Mouse (Mus musculus) layer of hippocampus, adult 8-10 months (tissue): ENCODE measurements around the gene Smc1a. TPM values are rescaled to one million over a fixed set of nuclear protein-coding genes. Genes with fewer than 3 reads are reported as not detected.

Source experiments
- DNase-seq, 2 experiments: peaks; one replicate each; pipeline ENCODE4 v3.0.0; 2022; ENCODE audit warnings: low spot score in 2 of 2
- total RNA-seq, 4 experiments: library from RNA; stranded (reverse); gene quantifications; 2 replicates each; pipeline ENCODE4 v1.2.4; 2022

Gene Smc1a
- total RNA-seq = 10 to 100 TPM; 50.3 to 57.7 (median 52.3) TPM

DNA sequence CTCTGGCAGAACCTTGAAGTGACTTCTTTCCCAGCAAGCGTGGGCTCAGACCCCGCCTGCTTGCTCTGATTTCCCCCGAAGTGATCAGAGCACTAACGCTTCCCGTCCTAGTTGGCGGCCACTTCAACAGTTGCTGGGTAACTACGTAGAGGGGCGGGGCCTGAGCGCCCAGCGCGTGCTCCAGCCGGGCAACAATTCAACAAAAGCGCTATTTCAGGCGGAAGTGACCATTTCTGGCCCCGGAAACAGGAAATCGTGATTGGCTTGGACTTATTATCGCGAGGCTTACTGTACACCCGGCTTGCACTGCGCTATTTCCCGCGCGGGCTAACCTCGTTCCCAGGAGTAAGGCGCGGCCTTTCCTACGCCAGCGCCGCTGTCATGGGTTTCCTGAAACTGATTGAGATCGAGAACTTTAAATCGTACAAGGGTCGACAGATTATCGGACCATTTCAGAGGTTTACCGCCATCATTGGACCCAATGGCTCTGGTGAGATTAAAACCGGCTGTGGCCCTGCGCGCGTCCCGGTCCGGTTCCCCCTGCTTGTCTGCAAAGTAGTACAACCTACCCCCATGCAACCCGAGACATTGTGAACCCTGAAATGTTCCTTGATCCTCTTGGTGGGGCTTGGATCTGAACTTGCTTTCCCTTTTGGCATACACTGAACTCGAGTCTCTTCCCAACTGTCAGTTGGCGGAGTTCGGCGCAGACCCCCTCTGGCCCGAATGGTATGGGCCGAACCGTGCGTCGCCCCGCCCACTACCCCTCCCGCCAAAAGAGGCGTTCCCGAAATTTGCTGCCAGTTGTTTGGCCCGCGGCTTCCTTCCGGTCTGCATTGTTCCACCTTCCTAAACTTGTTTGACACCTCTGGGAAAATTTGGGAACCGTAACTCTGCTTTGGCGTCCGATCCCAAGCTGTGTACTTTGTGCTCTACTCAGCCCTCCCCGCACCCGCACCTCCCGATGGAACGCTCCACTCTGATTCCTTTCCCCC is at the start of gene Smc1a, which contains the start of gene Ribc1:
Gene Smc1a, plus strand, starts transcription at position 278 of the 995 bp plus-strand sequence.
Gene Ribc1, minus strand, starts transcription at position 145 of the 995 bp plus-strand sequence.
- DNase-seq = peak; percentile 91 to 92

DNA sequence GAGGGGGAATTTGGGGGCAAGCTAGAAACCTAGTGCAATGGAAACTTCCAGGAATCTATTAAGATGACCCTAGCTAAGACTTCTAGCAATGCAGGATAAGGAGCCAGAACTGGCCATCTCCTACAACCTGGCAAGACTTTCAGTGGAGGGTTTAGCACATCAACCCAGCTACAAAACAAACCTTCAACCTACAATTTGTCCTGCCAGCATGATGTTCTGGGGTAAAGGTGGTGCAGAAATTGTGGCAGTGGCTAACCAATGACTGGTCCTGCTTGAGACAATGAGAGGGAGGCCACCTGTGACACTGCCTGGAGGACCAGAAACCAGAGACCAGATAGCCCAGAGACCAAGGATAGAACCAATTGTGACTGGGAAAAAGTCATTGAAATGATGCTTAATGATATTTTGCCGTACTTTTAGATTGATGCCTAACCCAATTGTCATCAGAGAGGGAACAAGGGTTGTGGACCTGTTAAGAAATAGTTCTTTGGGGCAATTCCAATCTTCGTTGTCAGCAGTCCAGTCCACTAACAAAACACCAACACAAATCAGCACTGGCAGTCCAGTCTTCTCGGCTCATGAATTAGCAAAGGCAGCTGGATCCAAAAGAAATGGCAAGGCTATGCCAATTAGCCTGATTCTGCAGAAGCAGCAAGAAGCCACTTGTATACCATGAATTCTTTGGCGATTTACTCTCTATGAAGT is 17.1 kb upstream of the Smc1a start:
- DNase-seq = no peak

DNA sequence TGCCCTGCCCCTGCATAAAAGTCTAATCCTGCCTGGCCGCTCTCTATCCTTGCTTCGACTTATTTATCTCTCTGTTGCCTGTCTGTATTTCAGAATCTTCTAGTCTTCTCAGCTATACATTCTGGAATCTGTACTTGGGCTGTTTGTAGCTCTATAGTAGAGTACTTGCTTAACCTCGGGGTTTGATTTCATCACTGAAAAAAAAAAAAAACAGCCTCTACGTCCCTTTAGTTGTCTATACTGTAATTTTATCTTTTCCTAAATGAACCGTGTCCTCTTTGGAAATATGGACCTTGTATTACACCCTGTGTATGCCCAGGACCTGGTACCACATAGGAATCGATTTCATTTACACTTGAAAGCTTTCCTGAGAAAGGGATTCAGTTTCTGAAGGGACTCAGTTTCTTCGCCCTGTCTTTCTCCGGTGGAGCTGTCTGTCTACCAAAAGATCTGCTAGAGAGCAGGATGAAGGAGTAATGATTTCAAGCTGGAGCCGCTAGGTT is 15.0 kb upstream of the Smc1a start:
- no peak for DNase-seq

DNA sequence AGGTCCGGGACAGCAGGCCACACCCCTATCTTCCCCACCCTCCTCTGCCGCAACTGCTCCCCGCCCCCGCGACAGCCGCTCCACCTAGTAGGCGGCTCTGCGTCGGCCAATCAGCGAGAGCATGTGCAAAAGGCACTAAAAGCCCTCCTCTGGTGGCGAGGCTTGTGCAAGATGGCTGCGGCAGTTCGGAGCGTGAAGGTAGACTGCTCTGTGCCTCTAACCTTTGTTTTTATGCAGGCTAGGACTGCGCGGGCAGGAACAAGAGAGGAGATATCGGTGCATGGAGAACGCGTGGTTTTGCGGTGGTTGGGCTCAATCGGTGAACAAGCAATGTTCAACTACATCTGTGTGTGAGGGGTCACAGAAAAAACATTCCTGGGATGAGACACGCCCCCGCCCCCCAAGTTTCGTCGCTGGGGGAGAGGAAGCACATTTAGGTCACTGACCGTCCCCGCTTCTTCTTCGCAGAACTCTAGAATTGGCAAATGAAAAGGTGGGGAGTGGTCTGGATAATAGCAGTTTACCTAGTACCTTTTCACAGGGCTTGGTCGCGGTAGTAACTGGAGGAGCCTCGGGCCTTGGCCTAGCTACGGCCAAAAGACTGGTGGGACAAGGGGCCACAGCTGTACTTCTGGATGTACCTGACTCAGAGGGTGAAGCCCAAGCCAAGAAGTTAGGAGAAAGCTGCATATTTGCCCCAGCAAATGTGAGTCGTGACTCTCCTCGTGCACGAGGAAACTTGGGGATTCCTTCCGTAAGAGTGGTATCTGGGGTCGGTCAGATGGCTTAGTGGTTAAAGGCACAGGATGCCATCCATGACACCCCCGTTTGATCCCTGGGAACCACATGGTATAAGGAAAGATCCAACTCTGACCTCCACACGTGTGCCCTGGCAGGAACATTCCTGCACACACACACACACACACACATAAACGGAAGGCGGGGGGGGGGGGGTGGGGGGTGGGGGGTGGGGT is 14.2 kb upstream of the Smc1a start, which contains the start of gene Hsd17b10:
Gene Hsd17b10, plus strand, starts transcription at position 109 of the 974 bp plus-strand sequence.
- peak; percentile 68 to 74 for DNase-seq

DNA sequence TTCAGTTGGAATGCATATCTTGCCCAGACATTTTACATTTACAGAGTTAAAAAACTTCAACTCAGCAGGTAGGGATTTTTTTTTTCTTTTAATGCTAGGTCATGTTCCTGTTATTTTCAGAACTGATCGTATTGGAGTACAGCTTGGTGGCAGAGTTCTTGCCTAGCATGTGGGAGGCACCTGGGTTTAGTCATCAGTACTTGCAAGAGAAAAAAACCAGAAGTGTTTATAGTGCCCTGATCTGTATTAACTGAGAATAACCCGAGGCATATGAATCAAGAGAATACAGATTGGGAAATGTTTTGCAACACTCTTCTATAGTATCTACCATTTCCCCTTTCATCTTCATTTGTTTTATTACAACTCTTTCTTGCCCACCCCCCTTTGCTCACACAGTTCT is 13.4 kb upstream of the Smc1a start:
- DNase-seq = no peak

DNA sequence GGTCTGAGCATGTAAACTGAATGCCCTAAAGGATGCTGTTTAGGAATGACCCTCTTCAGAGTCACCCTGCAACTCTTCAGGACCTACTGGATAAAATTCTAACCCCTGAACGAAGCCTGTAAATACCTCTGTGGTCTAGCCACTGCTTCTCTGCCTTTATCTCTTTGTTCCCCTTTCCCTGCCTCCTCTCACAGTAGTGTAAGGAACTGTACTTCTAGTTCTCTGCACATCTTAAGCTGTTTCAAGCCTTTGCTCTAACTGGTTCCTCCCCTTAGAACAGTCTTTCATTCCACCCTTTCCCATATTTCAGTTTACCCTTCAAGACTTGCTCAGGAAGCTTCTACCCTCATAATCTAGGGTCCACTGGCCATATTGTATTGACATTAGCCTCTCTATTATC is 8.4 kb upstream of the Smc1a start:
- DNase-seq = no peak

DNA sequence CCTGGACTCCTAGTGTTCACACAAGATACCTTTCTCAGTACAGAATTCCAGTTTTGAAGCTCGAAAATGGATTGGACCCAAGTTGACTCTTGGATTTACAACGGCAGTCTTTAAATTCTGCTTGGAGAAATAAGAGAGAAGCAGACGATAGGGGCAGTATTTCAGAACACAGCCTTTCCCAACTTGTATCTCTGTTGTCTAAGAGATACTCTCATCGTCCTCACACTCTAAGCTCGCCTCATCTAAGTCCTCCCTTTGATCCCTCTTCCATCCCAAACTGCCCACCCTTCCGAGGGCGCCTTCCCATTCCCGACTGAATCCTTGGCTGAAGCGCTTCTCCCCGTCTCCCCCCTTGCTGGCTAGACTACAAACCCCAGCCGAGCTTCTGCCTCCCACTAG is 477 bp upstream of the Smc1a start:
- DNase-seq = no peak

DNA sequence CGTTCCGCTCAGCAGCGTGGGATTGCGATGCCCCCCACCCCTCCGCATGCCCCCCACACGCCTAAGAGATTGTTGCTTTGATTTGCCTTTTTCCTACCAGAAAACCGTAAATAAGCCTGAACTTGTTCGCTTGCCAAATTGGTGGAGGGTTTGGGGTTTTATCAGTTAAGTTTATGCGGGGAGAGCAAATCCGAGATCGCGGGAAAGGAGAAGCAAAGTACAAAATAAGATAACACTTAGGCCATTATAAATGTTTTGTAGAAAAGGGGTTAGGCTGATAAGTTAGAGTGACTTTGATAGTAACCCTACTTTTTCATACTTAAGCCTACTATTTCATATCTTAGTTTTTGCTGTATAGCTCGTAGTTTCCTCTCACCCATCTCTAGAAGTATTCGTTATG is 958 bp downstream of the Smc1a start:
- DNase-seq = no peak

DNA sequence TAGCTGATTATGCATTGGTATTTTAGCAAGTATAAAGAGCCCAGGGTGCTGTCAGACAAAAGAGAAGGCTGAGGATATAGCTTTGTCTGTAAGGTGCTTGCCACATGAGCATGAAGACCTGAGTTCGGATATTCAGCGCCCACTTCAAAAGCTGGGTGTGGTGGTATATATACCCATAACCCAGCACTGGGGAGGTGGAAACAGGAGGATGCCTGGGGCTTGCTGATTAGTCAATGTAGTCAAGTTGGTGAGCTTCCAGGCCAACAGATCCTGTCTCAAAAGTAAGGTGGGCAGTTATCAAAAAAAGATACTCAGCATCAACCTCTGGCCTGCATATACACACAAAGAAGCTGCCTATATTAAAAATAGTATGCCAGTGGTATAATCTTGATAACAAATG is 3.1 kb downstream of the Smc1a start:
- no peak for DNase-seq

DNA sequence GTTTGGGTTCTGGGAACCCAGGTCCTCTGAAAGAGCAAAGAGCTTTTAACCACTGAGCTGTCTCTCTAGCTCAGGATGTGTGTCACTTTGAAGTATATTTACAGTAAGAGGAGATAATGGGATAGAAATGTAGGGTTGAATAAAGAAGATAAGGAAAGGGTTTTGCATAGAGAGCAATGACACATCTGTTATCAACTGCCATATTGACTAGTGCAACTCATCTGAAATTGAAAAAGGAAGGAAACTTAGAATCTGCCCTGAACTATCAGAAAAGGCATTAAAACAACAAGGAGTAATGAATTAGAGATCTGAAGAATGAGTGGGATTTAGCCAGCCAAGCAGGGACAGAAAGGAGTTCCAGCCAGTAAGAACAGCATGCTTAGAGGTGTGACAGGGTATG is 23.6 kb downstream of the Smc1a start:
- no peak for DNase-seq

DNA sequence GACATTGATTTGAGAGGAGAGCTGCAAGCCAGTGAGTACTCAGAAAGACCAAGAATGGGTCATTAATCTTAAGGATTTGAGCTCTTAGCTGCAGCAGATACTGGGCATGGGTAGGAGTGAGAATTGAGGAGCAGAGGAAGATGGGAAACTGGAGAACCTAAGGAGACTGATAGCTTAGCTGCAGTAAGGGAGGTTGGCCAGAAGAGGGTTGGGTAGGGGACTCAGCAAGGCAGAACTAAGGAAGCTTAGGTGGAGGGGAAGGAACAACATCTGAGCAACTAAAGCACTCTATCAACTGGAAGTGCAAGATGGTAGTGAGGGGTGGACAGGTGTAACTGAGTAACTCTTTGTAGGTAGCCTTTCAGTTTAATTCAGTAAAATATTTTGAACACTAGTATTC is 31.0 kb downstream of the Smc1a start:
- DNase-seq = no peak

DNA sequence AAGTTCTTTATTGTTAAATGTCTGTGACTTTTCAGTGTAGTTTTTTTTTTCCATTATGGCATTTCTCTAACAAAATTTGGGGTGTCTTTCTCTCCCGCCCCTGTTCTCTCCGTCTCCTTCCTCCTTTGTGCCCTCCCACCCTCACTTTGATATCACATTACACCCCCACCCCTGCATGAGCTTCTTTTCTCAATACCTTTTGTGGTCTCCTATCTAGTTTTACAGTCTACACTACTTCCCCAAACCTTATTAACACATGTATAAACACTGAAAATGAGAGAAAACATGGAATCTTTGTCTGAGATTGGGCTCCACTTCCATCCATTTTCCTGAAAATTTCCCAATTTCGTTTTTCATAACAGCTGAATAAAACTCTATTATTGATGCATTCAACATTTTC is 36.3 kb downstream of the Smc1a start:
- no peak for DNase-seq

DNA sequence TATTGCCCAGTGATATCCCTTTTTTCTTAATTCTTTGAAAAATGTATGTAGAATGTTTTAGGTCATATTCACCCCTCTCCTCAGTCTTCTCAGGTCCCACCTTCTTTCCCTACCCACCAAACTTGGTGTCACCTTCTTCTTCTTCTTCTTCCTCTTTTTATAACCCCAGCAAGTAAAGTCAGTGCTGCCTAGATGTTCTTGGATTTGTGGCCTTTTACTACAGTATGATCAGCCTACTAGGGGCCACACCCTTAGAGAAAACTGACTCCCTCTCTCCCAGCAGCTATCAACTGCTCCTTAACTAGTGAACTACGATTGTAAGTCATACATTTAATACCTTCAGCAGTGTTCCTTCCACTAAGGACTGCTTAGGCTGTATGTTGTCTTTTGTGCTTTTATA is 37.9 kb downstream of the Smc1a start:
- no peak for DNase-seq

DNA sequence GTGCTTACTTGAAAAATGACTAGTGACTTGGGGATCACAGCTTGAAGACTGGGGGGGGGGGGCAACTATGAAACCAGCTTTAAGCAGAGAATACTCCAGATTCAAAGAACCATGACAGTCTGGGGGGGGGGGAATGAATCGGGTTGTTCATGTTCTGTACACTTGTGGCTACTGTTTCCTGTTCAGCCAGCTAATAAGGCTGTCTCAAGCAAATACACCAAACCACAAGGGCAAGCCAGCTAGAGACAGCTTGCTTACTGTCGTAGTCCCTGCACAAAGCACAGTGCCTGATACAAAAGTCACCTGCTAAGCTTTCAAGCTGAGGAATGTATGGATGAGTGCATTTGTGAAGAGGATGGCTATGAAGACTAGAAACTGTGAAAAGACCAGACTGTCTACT is 49.4 kb downstream of the Smc1a start:
- no peak for DNase-seq

DNA sequence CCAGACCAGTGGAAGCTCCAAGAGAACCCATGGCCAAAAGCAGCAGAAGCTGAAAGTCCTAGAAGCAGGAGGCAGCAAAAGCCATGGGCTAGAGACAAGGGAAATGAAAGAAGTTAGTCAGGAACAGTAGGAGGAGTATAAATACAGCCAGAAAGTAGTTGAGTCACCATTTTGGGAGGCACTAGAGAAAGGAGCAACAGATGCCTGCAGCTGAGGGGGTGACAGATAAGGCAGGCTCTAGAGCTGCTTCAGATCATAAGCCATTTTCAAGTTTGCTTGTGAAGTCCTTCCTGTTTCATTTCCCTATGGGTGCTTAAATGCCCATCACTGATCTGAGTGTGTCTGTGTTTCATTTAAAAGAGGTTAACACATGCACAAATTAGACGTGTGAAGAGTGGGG is 51.6 kb downstream of the Smc1a start:
- DNase-seq = peak in 1 of 2 experiments; percentile 2

DNA sequence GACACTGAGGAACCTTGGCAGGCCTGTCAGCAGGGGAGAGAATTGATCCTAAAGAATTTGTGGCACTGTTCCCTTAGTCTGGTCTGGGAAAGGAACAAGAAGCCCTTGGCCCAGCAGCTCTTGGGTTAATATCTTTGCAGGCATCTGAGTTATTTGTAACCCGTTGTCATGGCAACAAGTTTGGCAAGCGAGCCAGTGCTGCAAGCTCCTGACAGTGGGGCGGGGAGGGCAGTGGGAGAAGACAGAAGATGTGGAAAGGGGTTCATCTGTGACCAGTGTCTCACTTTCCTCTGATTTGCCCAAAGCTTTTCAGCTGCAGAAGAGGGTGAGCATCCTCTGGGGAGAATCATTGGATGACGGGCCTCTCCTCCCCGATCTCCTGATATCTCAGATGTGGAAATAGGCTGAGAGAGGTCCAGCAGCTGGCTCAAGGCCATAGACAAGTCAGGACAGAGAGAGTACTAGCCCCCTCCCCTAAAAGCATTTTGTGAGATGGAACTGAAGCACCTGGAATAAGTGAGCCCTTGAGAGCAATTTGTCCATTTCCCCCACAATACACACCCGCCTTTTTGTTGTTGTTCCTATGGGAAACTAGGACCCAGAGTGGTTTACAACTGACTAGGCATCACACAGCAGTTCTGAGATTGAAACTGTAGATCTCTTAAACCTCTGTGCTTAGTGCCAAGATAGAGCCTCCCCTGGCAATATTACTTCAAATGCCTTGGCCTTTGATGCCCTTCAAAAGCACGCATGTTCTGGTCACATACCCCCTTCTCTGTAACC is 73.8 kb downstream of the Smc1a start:
- DNase-seq = peak; percentile 71 to 75

DNA sequence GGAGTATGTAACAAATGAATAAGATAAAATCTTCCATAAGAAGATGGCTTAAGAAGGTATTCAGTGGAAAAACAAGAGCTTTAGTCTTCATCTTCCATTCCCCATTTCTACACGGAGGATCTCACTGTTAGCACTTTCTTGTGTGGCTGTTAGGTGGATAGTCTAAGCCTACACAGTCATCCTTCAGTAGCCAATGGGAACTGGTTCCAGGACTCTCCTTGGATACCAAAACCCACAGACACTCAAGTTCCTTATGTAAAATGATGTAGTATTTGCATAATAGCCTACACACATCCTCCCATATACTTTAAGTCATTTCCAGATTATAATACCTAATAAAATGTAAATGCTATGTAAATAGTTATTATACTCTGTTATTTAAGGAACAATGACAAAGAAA is 81.3 kb downstream of the Smc1a start:
- no peak for DNase-seq
